Mouse (Mus musculus) skeletal muscle tissue, adult 2 months (tissue): ENCODE measurements at regions not wholly inside any gene's neighbourhood (a gene's known extent, or its start where the extent isn't known, plus 50 kb on each side); places are given as distances from the start of the nearest gene placed in this dataset.

ENCODE experiments used
- DNase-seq: peaks from one replicate; pipeline ENCODE4 v3.0.0-alpha.2; 2012; ENCODE audit warnings: low read depth, low spot score

- DNase-seq: no peak
Measured at GRCm38 (mm10) chr11:117036977-117037376, 78.0 kb upstream of the Sec14l1 start.

- no peak for DNase-seq
Measured at GRCm38 (mm10) chr11:117038282-117039106, 76.5 kb upstream of the Sec14l1 start.

GRCm38 (mm10) chr11:117040829-117041228 is 74.1 kb upstream of the Sec14l1 start:
- no peak for DNase-seq

- DNase-seq: no peak
Measured at GRCm38 (mm10) chr11:117042336-117042735, 72.6 kb upstream of the Sec14l1 start.

DNA sequence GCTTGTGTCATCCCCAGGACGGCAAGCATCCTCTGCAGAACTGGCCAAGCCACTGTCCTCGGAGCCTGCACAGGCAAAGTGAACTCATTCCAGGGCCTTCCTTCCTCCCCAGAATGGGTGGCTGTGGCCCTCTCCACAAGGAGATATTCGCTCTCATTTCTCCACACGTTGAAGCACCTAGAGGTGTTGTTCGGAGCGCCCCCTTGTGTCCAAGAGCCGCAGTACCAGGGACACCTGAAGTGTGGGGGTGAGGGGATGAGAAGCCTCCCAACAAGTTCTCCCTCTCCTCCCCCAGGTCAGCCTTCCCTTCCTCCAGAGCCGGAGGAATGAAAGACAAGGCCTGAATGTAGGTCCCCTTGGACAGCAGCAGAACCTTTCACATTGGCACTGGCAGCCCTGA is 71.4 kb upstream of the Sec14l1 start:
- peak; percentile 9 for DNase-seq

DNA sequence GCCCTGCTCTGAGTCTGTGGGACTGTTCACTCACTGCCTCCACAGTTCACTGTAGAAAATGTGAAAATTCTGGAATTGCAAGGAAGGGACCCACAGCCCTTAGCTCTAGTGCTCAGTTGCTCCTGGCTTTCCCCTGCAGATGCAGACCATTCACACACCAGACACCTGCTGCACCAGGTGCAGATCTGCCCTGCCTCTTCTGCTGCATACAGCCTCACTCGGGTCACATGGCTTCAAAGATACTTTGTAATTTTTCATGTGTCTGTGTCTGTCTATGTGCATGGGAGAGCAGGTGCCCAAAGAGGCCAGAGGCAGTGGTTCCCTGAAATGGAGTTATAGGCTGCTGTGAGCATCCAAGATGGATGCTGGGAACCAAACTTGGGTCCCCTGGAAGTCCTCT is 70.2 kb upstream of the Sec14l1 start:
- no peak for DNase-seq

- no peak for DNase-seq
Measured at GRCm38 (mm10) chr11:117046636-117047035, 68.3 kb upstream of the Sec14l1 start.

DNA sequence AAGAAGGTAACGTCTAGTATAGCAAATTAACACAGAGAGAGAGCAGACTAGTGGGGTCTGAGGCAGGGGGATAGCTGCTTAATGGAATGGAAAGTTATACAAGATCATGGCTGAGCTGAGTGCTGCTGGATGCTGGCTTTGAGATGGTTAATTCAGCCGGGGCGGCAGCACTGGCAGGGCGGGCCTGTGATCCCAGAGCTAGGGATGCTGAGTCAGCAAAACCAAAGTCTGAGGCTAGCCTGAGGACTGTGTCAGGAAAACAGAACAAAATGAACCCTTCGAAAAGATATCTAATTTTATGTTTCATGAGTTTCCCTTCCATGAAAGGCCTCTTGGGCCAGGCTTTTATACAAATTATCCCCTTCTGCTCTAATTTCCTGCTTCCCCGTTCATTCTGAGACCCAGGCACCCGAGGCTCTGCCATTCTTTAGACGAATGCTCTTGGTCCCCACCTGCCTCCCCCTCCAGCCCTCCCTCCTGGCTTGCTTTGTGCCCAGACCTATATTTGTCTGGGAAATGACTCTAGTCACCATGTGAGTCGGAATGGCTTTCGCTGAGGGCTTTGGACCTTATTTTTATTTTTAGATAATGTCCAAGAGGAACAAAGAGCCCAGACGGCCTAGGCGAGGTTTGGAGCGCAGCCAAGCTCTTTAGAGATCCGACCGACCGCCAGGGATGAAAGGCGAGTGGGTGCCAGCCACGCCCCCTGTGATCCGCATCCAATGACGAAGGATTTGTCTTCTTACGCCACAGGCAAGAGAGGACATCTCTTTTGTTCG is 67.6 kb upstream of the Sec14l1 start:
- peak; percentile 18 for DNase-seq

- DNase-seq: no peak
Measured at GRCm38 (mm10) chr11:117048911-117049310, 66.1 kb upstream of the Sec14l1 start.

DNA sequence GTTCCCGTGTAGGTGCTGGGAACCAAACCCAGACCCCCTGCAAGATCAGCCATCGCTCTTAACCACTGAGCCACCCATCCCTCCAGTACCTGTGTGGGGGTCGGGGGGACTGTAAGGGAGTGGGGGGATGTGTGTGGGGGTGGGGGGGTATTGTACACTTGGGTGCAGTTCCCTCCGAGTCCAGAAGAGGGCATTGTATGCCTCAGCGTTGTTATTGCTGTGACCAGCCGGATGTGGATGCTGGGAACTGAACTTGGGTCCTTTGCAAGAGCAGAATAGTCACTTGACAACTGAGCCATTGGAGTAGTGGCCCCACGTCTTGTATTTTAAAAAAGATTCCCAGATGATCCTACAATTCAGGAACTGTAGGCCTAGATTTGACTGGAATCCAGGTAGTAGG is 64.2 kb upstream of the Sec14l1 start:
- no peak for DNase-seq

GRCm38 (mm10) chr11:117056958-117057357 is 58.0 kb upstream of the Sec14l1 start:
- peak; percentile 54 for DNase-seq

GRCm38 (mm10) chr11:117057451-117057850 is 57.5 kb upstream of the Sec14l1 start:
- DNase-seq: no peak

DNA sequence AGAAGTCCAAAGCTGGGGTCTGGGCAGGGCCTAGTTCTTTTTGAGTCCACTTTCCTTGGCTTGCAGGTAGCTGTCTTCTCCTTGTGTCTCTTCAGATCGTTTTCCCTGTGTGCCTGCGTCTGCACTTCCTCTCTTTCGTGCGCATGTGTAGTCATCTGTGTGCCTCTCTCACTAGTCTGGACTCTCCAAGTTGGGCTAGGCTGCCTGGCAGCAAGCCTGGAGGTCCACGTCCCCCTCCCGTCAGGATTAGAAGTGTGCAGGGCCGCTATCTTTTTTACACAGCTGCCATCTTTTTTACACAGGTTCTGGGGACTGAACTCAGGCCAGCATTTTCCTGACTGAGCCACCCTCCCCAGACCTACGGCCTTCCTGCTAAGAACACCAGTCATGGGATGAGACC is 55.8 kb upstream of the Sec14l1 start:
- no peak for DNase-seq

- no peak for DNase-seq
Measured at GRCm38 (mm10) chr11:117059981-117060705, 54.8 kb upstream of the Sec14l1 start.

DNA sequence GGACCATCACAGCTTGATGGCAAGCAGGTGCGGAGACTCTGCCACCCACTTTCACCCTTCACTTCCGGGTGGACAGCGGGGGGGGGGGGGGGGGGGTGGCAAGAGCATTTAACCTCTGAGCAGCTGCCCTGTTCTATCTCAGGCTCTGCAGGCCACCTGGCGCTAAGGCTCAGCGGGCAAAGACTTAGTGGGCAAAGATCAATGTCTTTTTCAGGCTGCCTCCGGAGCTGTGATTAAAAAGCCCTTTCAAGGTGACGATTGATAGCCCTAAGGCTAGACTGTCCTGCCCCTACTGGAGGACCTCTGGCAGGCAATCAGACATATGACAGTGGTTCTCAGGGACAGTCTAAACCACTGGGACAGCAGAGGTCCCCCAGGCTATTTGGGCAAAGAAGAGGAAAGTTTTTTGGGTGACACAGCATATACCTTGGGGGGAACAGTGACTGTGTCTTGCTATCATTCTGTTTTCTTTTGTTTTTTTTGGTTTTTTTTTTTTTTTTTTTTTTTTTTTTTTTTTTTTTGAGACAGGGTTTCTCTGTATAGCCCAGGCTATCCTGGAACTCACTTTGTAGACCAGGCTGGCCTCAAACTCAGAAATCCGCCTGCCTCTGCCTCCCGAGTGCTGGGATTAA is 54.1 kb upstream of the Sec14l1 start:
- DNase-seq: no peak

GRCm38 (mm10) chr11:117062772-117063499 is 52.0 kb upstream of the Sec14l1 start:
- no peak for DNase-seq
